Mouse (Mus musculus) splenic B cell, adult 2 months (primary cell): Measurements from ENCODE around the gene H2afy2.

ENCODE experiments used
- DNase-seq: peaks from one replicate; pipeline ENCODE4 v3.0.0-alpha.2; 2011; ENCODE audit warnings: low read depth, low spot score
- H3K27me3 ChIP-seq: 2 replicates; pipeline ENCODE4 v1.6.1; 2012; ENCODE audit warnings: mild to moderate bottlenecking, low read length, moderate library complexity, mixed read lengths; ENCODE audit not compliant: control insufficient read depth, poor library complexity, insufficient read depth, severe bottlenecking
- H3K36me3 ChIP-seq: 2 replicates; pipeline ENCODE4 v1.6.1; 2012; ENCODE audit warnings: mild to moderate bottlenecking, low read length, moderate library complexity, mixed read lengths; ENCODE audit not compliant: control insufficient read depth, poor library complexity, insufficient read depth, severe bottlenecking

H2afy2 gene

GRCm38 (mm10) chr10:61720331-61720730, 63.6 kb downstream of the H2afy2 start:
- DNase-seq, result no peak
- no peaks in the 10 kb centered on the region for H3K36me3 ChIP-seq
- H3K27me3 ChIP-seq, result no peaks in the 10 kb centered on the region

DNA sequence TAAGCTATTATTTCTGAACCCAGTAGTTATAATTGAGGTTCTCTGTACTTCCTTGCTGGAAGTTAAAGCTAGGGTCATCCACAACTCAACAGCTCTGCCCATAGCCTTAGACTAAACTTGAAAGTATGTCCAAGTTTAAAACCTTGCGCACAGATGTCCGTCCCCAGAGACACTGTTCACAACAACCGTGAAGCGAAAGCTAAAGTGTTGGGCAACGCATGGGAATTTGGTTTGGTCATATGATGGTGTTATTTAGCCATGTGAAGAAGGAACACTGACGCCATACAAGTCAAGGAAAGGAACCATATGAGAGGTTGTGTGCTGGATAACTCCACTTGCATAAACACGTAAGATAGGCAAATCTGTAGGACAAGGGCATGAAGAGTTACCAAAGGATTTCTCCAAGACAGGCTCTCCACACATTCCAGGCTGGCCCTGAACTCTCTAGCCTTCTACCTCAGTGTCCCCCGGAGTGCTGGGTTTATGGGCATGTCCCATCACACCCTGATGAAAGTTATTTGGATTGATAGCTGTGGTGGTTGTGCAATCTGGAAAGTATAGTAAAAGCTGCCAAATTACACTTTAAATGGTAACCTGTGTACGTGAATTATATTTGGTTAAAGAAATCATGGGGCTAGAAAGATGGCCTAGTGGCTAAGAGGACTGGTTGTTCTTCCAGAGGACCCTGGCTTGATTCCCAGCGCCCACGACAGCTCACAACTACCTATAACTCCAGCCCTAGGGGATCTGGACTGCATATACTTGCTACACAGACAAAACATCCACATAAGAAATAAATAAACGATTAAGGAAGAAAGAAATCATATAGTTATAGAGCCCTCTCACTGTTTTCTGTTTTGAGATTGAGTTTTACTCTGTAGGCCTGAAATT, 66.3 kb downstream of the H2afy2 start:
- no peak for DNase-seq
- Histone ChIP-seq H3K36me3 (no peaks in the 10 kb centered on the region), H3K27me3 (no peaks in the 10 kb centered on the region)

DNA sequence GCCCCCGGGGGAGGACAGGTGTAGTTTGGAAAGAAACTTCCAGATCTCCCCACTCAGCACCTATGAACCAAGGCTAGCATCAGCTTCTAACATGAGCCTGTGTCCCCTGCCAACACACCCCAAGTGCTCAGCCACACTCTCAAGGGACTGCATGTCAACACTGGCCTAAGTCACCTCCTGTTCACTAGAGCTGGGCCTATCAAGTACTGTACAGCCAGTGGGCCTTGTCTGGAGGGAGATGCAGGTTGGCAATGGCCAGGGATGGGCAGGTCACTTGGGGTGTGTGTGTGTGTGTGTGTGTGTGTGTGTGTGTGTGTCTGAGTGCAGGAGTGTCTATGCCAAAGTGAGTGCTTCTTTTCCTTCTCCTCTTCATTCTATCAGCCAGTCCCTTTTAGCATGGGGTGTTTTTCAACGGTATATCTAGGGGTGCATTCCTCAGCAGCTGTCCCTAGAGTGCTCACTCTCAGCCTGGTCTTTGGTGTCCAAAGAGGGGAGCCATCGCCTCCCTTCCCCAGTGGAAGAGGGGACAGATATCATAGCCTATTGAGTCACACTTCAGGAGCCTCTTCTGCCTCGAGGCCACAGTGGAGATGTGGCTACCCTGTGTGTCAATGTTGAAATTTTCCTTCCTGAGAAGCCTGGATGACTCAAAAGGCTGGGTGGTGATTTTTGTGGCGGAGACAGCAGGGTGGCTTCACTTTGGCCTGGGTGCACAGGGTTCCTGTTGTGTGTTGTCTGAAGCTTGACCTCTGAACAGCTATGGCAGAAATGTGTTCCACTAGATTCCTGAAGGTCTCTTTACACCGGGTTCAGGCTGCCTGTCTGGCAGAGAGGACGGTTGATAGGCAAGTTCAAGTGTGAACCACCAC, 67.7 kb downstream of the H2afy2 start:
- no peak for DNase-seq
- Histone ChIP-seq H3K27me3 (no peaks in the 10 kb centered on the region), H3K36me3 (no peaks in the 10 kb centered on the region)

- no peaks in the 10 kb centered on the region for H3K27me3 ChIP-seq
- no peaks in the 10 kb centered on the region for H3K36me3 ChIP-seq
- DNase-seq, result no peak
These were observed 68.5 kb downstream of the H2afy2 start for GRCm38 (mm10) chr10:61715462-61715837.

DNA sequence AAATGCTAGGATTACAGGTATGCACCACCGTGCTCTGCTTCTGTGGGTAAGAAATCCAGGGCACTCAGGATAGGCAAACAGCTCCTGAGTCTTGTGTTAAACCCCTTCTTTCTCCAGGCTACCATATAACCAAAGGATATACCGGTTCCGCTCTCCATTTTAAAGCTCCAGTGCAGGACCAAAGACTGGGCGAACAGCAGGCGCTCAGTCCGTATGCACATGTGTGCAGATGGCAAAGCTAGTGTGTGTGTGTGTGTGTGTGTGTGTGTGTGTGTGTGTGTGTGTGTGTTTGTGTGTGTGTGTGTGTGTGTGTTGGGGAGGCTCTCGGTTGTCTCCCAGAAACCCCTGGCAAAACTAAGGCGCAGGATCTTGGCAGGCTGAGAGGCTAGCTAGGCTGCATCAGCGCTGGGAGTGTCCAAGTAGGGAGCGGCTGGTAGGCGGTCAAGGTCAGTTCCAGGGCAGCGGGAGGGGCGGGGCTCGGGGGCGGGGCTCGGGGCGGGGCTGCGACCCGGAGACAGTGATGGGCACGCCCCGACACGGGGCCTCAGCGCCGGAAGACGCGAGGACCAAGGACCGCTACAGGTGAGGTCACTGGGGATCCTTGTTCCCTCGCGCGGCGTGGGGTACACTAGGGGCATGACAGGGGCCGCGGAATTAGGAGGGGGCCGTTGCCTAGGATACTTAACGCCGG, 69.0 kb downstream of the H2afy2 start, which contains the start of gene Aifm2:
TSS of gene Aifm2 (plus strand) at position 493 of the 691 bp plus-strand sequence.
- H3K27me3 ChIP-seq, result no peaks in the 10 kb centered on the region
- no peaks in the 10 kb centered on the region for H3K36me3 ChIP-seq
- DNase-seq, result peak; percentile 34

DNA sequence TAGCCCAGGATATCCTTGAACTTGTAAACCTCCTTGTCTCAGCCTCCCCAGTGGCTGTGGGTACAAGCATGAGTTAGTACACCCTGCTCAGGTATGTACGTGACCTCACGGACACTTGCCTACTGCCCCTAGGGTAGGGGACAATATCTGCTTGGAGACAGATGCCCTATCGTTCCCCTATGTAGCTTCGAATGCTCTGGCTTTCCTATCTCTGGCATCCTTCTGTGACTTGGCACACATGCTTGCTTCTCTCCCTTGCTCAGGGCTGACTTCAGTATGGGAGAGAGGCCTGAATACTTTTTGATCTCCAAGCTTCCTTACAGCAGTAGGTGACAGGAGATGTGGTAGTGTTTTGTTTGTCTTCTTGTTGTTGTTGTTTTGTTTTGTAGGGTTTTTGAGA, 69.8 kb downstream of the H2afy2 start:
- no peaks in the 10 kb centered on the region for H3K27me3 ChIP-seq
- DNase-seq, result no peak
- H3K36me3 ChIP-seq, result no peaks in the 10 kb centered on the region

DNA sequence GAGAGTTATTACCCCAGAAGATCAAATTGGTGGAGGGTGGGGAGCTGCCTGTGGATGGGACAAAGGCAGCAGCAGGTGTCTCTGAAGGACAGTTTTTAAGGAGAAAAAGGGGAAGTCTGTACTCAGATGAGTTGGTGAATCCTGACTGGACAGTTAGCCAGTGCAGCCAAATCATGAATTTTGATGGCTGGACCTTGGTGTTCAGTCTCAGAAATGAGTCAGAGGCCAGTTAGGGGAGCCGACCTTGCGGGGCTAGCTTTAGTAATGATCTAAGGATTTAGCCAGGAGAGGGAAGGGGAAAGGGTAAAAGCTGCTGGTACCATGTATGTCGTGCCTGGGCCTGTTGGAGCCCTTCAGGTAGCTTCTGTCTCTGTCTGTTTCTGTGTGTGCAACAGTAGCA, 70.3 kb downstream of the H2afy2 start:
- no peak for DNase-seq
- no peaks in the 10 kb centered on the region for H3K27me3 ChIP-seq
- H3K36me3 ChIP-seq, result no peaks in the 10 kb centered on the region

- Histone ChIP-seq H3K27me3 (no peaks in the 10 kb centered on the region), H3K36me3 (0 out of 2 replicates have a peak, but pooled peaks cover 2% of the 10 kb centered on the region)
- DNase-seq, result no peak
These were observed 77.3 kb downstream of the H2afy2 start for GRCm38 (mm10) chr10:61706412-61707375.

- no peaks in the 10 kb centered on the region for H3K27me3 ChIP-seq
- no peak for DNase-seq
- 0 out of 2 replicates have a peak, but pooled peaks cover 2% of the 10 kb centered on the region for H3K36me3 ChIP-seq
These were observed 79.3 kb downstream of the H2afy2 start for GRCm38 (mm10) chr10:61704663-61705062.

GRCm38 (mm10) chr10:61697028-61697427, 86.9 kb downstream of the H2afy2 start:
- Histone ChIP-seq H3K36me3 (peaks cover 6% of the 10 kb centered on the region), H3K27me3 (no peaks in the 10 kb centered on the region)
- no peak for DNase-seq

DNA sequence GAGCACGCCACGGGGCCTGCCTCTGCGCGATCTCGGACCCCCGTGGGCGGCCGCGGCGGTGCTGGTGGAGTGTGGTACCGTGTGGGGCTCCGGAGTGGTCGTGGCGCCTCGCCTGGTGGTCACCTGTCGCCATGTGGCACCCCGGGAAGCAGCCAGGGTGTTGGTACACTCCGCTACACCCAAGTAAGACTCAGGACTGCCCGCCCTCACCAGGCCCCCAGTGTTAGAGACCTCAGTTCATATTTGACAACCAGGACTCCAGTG, 87.5 kb downstream of the H2afy2 start:
- Histone ChIP-seq H3K27me3 (no peaks in the 10 kb centered on the region), H3K36me3 (peaks cover 8% of the 10 kb centered on the region)
- DNase-seq, result no peak

DNA sequence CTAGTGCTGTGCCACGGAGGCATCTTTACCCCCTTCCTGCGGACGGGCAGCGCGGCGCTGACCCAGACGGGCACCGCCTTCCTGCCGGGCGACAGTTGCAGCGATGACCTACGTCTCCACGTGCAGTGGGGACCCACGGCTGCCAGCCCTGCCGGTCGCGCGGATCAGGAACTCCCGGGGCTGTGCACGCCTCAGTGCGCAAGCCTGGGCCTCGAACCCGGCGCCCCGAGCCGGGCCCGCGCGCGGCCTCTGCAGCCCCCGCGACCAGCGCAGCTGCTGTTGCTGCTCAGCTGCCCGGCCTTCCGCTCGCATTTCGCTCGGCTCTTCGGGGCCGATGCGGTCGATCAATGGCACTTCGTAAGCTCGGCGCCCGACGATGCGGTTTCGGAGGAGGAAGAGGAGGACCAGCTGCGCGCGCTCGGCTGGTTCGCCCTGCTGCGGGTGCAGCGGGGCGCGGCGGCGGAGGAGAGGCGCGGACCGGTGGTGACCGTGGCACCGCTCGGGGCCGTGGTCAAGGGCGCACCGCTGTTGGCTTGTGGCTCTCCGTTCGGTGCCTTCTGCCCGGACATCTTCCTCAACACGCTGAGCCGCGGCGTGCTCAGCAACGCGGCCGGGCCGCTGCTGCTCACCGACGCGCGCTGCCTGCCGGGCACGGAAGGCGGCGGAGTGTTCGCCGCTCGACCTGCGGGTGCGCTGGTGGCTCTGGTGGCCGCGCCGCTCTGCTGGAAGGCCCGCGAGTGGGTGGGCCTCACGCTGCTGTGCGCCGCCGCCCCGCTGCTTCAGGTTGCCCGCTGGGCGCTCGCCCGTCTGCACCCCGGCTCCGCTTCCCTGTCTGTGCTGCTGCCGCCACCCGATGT, 88.0 kb downstream of the H2afy2 start:
- Histone ChIP-seq H3K36me3 (peaks cover 12% of the 10 kb centered on the region), H3K27me3 (no peaks in the 10 kb centered on the region)
- DNase-seq, result peak; percentile 33

DNA sequence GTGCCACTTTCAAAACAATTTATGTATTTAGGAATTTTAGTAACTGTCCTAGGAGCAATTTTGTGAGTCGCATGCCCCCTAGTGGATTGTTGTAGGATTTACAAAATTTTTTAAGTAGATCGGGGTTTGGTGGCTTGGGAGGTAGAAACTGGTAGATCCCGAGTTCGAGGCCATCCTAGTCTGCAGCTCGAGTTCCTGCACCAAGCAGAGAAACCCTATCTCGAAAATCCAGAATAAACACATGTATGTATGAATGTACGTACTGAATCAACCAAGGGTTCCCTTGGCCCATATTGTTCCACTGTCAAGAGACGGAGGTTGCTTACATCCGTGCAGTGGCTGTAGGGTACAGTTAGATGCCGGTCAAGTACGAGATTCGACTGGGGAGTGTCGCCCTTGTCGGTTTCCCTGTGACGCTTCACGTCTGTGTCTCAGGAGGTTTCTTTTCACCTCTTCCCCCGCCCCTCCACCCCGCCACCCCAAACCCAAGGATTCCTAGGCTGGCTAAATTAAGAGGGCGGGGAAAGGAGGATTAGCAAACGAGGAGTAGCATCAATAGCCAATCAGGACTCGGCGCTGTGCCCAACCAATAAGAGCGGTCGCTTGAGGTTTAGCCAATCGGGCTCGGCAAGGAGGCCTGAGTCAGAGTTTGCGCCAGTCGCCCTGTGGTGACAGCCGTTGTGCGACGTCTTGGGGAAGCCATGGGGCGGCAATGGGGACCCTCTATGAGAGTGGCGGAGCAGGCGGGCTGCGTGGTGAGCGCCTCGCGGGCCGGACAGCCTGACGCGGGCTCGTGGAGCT, 88.9 kb downstream of the H2afy2 start, which contains the start of gene Tysnd1:
TSS of gene Tysnd1 (plus strand) at position 645 of the 801 bp plus-strand sequence.
- Histone ChIP-seq H3K27me3 (no peaks in the 10 kb centered on the region), H3K36me3 (peaks cover 18% of the 10 kb centered on the region)
- peak; percentile 95 for DNase-seq
